Mouse (Mus musculus): Measurements from ENCODE around the gene Prss28. TPM values are rescaled to one million over a fixed set of nuclear protein-coding genes. Genes with fewer than 3 reads are reported as not detected.

Prss28 gene
- polyA plus RNA-seq, 1 experiment = not detected

GRCm38 (mm10) chr17:25333943-25334342 lies 25.5 kb downstream of the Prss28 start:
- Histone ChIP-seq H3K27ac (ENCODE audit: insufficient read depth, low read length) (no peak overlapping the region), H3K4me1 (ENCODE audit: control insufficient read depth, insufficient read depth, low read length) (no peaks in the 10 kb centered on the region), H3K4me3 (ENCODE audit: insufficient read depth, low read length) (no peak overlapping the region)
- TF ChIP-seq CTCF (IDR thresholded peaks at IDR 0.05; ENCODE audit: extremely low read depth, insufficient read depth, low read length) = peak; percentile 94
- no peak for TF ChIP-seq POLR2A (IDR thresholded peaks at IDR 0.05; ENCODE audit: extremely low read depth, insufficient read depth, low read length)

GRCm38 (mm10) chr17:25338218-25338617 lies 29.8 kb downstream of the Prss28 start:
- TF ChIP-seq CTCF (IDR thresholded peaks at IDR 0.05; ENCODE audit: extremely low read depth, insufficient read depth, low read length) (no peak), POLR2A (IDR thresholded peaks at IDR 0.05; ENCODE audit: extremely low read depth, insufficient read depth, low read length) (no peak)
- Histone ChIP-seq H3K27ac (ENCODE audit: insufficient read depth, low read length) (no peak overlapping the region), H3K4me1 (ENCODE audit: control insufficient read depth, insufficient read depth, low read length) (no peaks in the 10 kb centered on the region), H3K4me3 (ENCODE audit: insufficient read depth, low read length) (no peak overlapping the region)

GRCm38 (mm10) chr17:25340003-25340402 lies 31.6 kb downstream of the Prss28 start:
- no peak for TF ChIP-seq CTCF (IDR thresholded peaks at IDR 0.05; ENCODE audit: extremely low read depth, insufficient read depth, low read length)
- no peak for TF ChIP-seq POLR2A (IDR thresholded peaks at IDR 0.05; ENCODE audit: extremely low read depth, insufficient read depth, low read length)
- Histone ChIP-seq H3K4me1 (ENCODE audit: control insufficient read depth, insufficient read depth, low read length) (no peaks in the 10 kb centered on the region), H3K4me3 (ENCODE audit: insufficient read depth, low read length) (no peak overlapping the region), H3K27ac (ENCODE audit: insufficient read depth, low read length) (no peak overlapping the region)

- Histone ChIP-seq H3K4me3 (ENCODE audit: insufficient read depth, low read length) (no peak overlapping the region), H3K27ac (ENCODE audit: insufficient read depth, low read length) (no peak overlapping the region), H3K4me1 (ENCODE audit: control insufficient read depth, insufficient read depth, low read length) (no peaks in the 10 kb centered on the region)
- TF ChIP-seq POLR2A (IDR thresholded peaks at IDR 0.05; ENCODE audit: extremely low read depth, insufficient read depth, low read length) = no peak
- TF ChIP-seq CTCF (IDR thresholded peaks at IDR 0.05; ENCODE audit: extremely low read depth, insufficient read depth, low read length) = no peak
These were observed 33.0 kb downstream of the Prss28 start for GRCm38 (mm10) chr17:25341490-25341889.

GRCm38 (mm10) chr17:25345462-25345861 lies 37.0 kb downstream of the Prss28 start, which contains the start of gene Tpsab1:
Gene Tpsab1 (minus strand): TSS chr17:25345562.
- no peak within 1 kb of the TSS for H3K27ac ChIP-seq (ENCODE audit: insufficient read depth, low read length)
- no peak for TF ChIP-seq CTCF (IDR thresholded peaks at IDR 0.05; ENCODE audit: extremely low read depth, insufficient read depth, low read length)
- no peak for TF ChIP-seq POLR2A (IDR thresholded peaks at IDR 0.05; ENCODE audit: extremely low read depth, insufficient read depth, low read length)
- H3K4me3 ChIP-seq (ENCODE audit: insufficient read depth, low read length) = no peak within 1 kb of the TSS
- H3K4me1 ChIP-seq (ENCODE audit: control insufficient read depth, insufficient read depth, low read length) = no peaks in the 10 kb centered on the region

- Histone ChIP-seq H3K4me3 (ENCODE audit: insufficient read depth, low read length) (no peak overlapping the region), H3K4me1 (ENCODE audit: control insufficient read depth, insufficient read depth, low read length) (no peaks in the 10 kb centered on the region), H3K27ac (ENCODE audit: insufficient read depth, low read length) (no peak overlapping the region)
- TF ChIP-seq POLR2A (IDR thresholded peaks at IDR 0.05; ENCODE audit: extremely low read depth, insufficient read depth, low read length) = no peak
These were observed 52.8 kb downstream of the Prss28 start for GRCm38 (mm10) chr17:25361291-25361690.

Other genes starting within 250 kb of the Prss28 start
- 17.8 and 19.4 TPM in 2 replicates for gene Tmem204, start 225.1 kb upstream of the Prss28 start, polyA plus RNA-seq (2012; rRNA removed)
- gene Telo2, start 192.7 kb upstream of the Prss28 start, polyA plus RNA-seq (2012; rRNA removed) = 18.5 and 24.8 TPM in 2 replicates
- gene Ptx4, start 187.9 kb upstream of the Prss28 start, polyA plus RNA-seq (2012; rRNA removed) = 0.19 and 0.34 TPM in 2 replicates
- gene Clcn7, start 175.3 kb upstream of the Prss28 start, polyA plus RNA-seq (2012; rRNA removed) = 45.6 and 47.0 TPM in 2 replicates
- gene Ccdc154, start 146.2 kb upstream of the Prss28 start, polyA plus RNA-seq (2012; rRNA removed) = not detected in 2 replicates
- not detected in 2 replicates for gene Gm38655, start 133.2 kb upstream of the Prss28 start, polyA plus RNA-seq (2012; rRNA removed)
- gene BC003965, start 124.1 kb upstream of the Prss28 start, polyA plus RNA-seq (2012; rRNA removed) = 22.9 and 23.9 TPM in 2 replicates
- gene Unkl, start 120.2 kb upstream of the Prss28 start, polyA plus RNA-seq (2012; rRNA removed) = 37.6 and 42.9 TPM in 2 replicates
- gene Gnptg, start 68.5 kb upstream of the Prss28 start, polyA plus RNA-seq (2012; rRNA removed) = 121 and 126 TPM in 2 replicates
- gene Tsr3, start 68.5 kb upstream of the Prss28 start, polyA plus RNA-seq (2012; rRNA removed) = 35.3 and 35.6 TPM in 2 replicates
- 4.3 and 5.4 TPM in 2 replicates for gene Baiap3, start 52.3 kb upstream of the Prss28 start, polyA plus RNA-seq (2012; rRNA removed)
- gene Ube2i, start 34.0 kb upstream of the Prss28 start, polyA plus RNA-seq (2012; rRNA removed) = 257 and 264 TPM in 2 replicates
- not detected in 2 replicates for gene Prss34, start 10.3 kb upstream of the Prss28 start, polyA plus RNA-seq (2012; rRNA removed)
- gene Prss29, start 10.0 kb downstream of the Prss28 start, polyA plus RNA-seq (2012; rRNA removed) = not detected in 2 replicates
- 0.06 TPM in 1 of 2 replicates, not detected in the other for gene Tpsab1, start 36.9 kb downstream of the Prss28 start, polyA plus RNA-seq (2012; rRNA removed)
- 0.13 and 0.76 TPM in 2 replicates for gene Tpsb2, start 57.7 kb downstream of the Prss28 start, polyA plus RNA-seq (2012; rRNA removed)
- gene Tpsg1, start 60.6 kb downstream of the Prss28 start, polyA plus RNA-seq (2012; rRNA removed) = not detected in 2 replicates
- gene Cacna1h, start 125.1 kb downstream of the Prss28 start, polyA plus RNA-seq (2012; rRNA removed) = 39.6 and 49.8 TPM in 2 replicates
- 0.85 and 1.1 TPM in 2 replicates for gene Tekt4, start 146.0 kb downstream of the Prss28 start, polyA plus RNA-seq (2012; rRNA removed)
- gene Sstr5, start 188.6 kb downstream of the Prss28 start, polyA plus RNA-seq (2012; rRNA removed) = 0.10 and 0.11 TPM in 2 replicates

All from cortical plate, adult 2 months (tissue).